Mouse (Mus musculus): Measurements from ENCODE around the gene BC049715. TPM values are rescaled to one million over a fixed set of nuclear protein-coding genes. Genes with fewer than 3 reads are reported as not detected.

BC049715 gene
- polyA plus RNA-seq, 1 experiment from 2014 or later: 2.5 TPM

GRCm38 (mm10) chr6:136828681-136829080, 1.3 kb downstream of the BC049715 start:
- no peak overlapping the region; the same call in 1 of the 2 replicates for H3K9ac ChIP-seq (replicated peaks; ENCODE audit: low read depth, low read length)
- H3K36me3 ChIP-seq (ENCODE audit: control insufficient read depth, insufficient read depth, low read length): peaks cover 18% of the 10 kb centered on the region
- H3K27ac ChIP-seq (ENCODE audit: low read length): peak overlapping the region; percentile 11
- no peaks in the 10 kb centered on the region for H3K27me3 ChIP-seq (ENCODE audit: control insufficient read depth, insufficient read depth, low read length)
- WGBS: 35% methylated on average over 4 of the region's 4 CpGs
- peaks cover 3% of the 10 kb centered on the region; the same call in 1 of the 2 replicates for H3K4me1 ChIP-seq (ENCODE audit: control insufficient read depth, insufficient read depth, low read length)
- H3K9me3 ChIP-seq (ENCODE audit: control insufficient read depth, low read depth, low read length): no peaks in the 10 kb centered on the region
- ATAC-seq (ENCODE audit: insufficient number of reproducible peaks, insufficient read depth, low FRiP score, low read depth): no peak
- H3K4me2 ChIP-seq (replicated peaks; ENCODE audit: low read depth, low read length): peak overlapping the region; percentile 39
- H3K4me3 ChIP-seq (ENCODE audit: low read depth, low read length): peak overlapping the region; percentile 83

- Histone ChIP-seq H3K4me1 (ENCODE audit: control insufficient read depth, insufficient read depth, low read length) (peaks cover 3% of the 10 kb centered on the region; the same call in 1 of the 2 replicates), H3K9ac (replicated peaks; ENCODE audit: low read depth, low read length) (no peak overlapping the region), H3K4me2 (replicated peaks; ENCODE audit: low read depth, low read length) (no peak overlapping the region), H3K27ac (ENCODE audit: low read length) (no peak overlapping the region), H3K27me3 (ENCODE audit: control insufficient read depth, insufficient read depth, low read length) (no peaks in the 10 kb centered on the region), H3K4me3 (ENCODE audit: low read depth, low read length) (no peak overlapping the region), H3K36me3 (ENCODE audit: control insufficient read depth, insufficient read depth, low read length) (no peaks in the 10 kb centered on the region), H3K9me3 (ENCODE audit: control insufficient read depth, low read depth, low read length) (no peaks in the 10 kb centered on the region)
- WGBS: 71% methylated on average over 5 of the region's 5 CpGs
- no peak for ATAC-seq (ENCODE audit: insufficient number of reproducible peaks, insufficient read depth, low FRiP score, low read depth)
These were observed 4.3 kb downstream of the BC049715 start for GRCm38 (mm10) chr6:136831712-136832111.

- Histone ChIP-seq H3K9me3 (ENCODE audit: control insufficient read depth, low read depth, low read length) (no peaks in the 10 kb centered on the region), H3K4me1 (ENCODE audit: control insufficient read depth, insufficient read depth, low read length) (no peaks in the 10 kb centered on the region), H3K27me3 (ENCODE audit: control insufficient read depth, insufficient read depth, low read length) (no peaks in the 10 kb centered on the region), H3K4me3 (ENCODE audit: low read depth, low read length) (no peak within 1 kb of the TSS), H3K4me2 (replicated peaks; ENCODE audit: low read depth, low read length) (no peak within 1 kb of the TSS), H3K9ac (replicated peaks; ENCODE audit: low read depth, low read length) (no peak within 1 kb of the TSS), H3K36me3 (ENCODE audit: control insufficient read depth, insufficient read depth, low read length) (no peaks in the 10 kb centered on the region), H3K27ac (ENCODE audit: low read length) (no peak within 1 kb of the TSS)
- WGBS: 48% methylated on average over 4 of the region's 4 CpGs
- no peak for ATAC-seq (ENCODE audit: insufficient number of reproducible peaks, insufficient read depth, low FRiP score, low read depth)
These were observed 7.9 kb downstream of the BC049715 start, which contains the start of gene Smco3 for GRCm38 (mm10) chr6:136835352-136835751. TSS of gene Smco3 (minus strand) at chr6:136835452.

- Histone ChIP-seq H3K9me3 (ENCODE audit: control insufficient read depth, low read depth, low read length) (no peaks in the 10 kb centered on the region), H3K27ac (ENCODE audit: low read length) (no peak overlapping the region), H3K27me3 (ENCODE audit: control insufficient read depth, insufficient read depth, low read length) (no peaks in the 10 kb centered on the region), H3K4me2 (replicated peaks; ENCODE audit: low read depth, low read length) (no peak overlapping the region), H3K4me1 (ENCODE audit: control insufficient read depth, insufficient read depth, low read length) (no peaks in the 10 kb centered on the region), H3K36me3 (ENCODE audit: control insufficient read depth, insufficient read depth, low read length) (no peaks in the 10 kb centered on the region), H3K9ac (replicated peaks; ENCODE audit: low read depth, low read length) (no peak overlapping the region), H3K4me3 (ENCODE audit: low read depth, low read length) (no peak overlapping the region)
- 80% methylated on average over 3 of the region's 3 CpGs for WGBS
- ATAC-seq (ENCODE audit: insufficient number of reproducible peaks, insufficient read depth, low FRiP score, low read depth): no peak
These were observed 9.9 kb downstream of the BC049715 start for GRCm38 (mm10) chr6:136837323-136837722.

GRCm38 (mm10) chr6:136844903-136845302, 17.5 kb downstream of the BC049715 start:
- no peak overlapping the region for H3K4me2 ChIP-seq (replicated peaks; ENCODE audit: low read depth, low read length)
- WGBS: 64% methylated on average over 2 of the region's 2 CpGs
- H3K27ac ChIP-seq (ENCODE audit: low read length): no peak overlapping the region
- no peak for ATAC-seq (ENCODE audit: insufficient number of reproducible peaks, insufficient read depth, low FRiP score, low read depth)
- H3K4me1 ChIP-seq (ENCODE audit: control insufficient read depth, insufficient read depth, low read length): no peaks in the 10 kb centered on the region
- no peaks in the 10 kb centered on the region for H3K27me3 ChIP-seq (ENCODE audit: control insufficient read depth, insufficient read depth, low read length)
- H3K4me3 ChIP-seq (ENCODE audit: low read depth, low read length): no peak overlapping the region
- no peaks in the 10 kb centered on the region for H3K36me3 ChIP-seq (ENCODE audit: control insufficient read depth, insufficient read depth, low read length)
- H3K9ac ChIP-seq (replicated peaks; ENCODE audit: low read depth, low read length): no peak overlapping the region
- no peaks in the 10 kb centered on the region for H3K9me3 ChIP-seq (ENCODE audit: control insufficient read depth, low read depth, low read length)

GRCm38 (mm10) chr6:136845706-136846480, 18.5 kb downstream of the BC049715 start:
- no peaks in the 10 kb centered on the region for H3K27me3 ChIP-seq (ENCODE audit: control insufficient read depth, insufficient read depth, low read length)
- WGBS: 79% methylated on average over 5 of the region's 5 CpGs
- no peaks in the 10 kb centered on the region for H3K36me3 ChIP-seq (ENCODE audit: control insufficient read depth, insufficient read depth, low read length)
- H3K9me3 ChIP-seq (ENCODE audit: control insufficient read depth, low read depth, low read length): no peaks in the 10 kb centered on the region
- no peak overlapping the region for H3K4me2 ChIP-seq (replicated peaks; ENCODE audit: low read depth, low read length)
- no peak for ATAC-seq (ENCODE audit: insufficient number of reproducible peaks, insufficient read depth, low FRiP score, low read depth)
- H3K9ac ChIP-seq (replicated peaks; ENCODE audit: low read depth, low read length): no peak overlapping the region
- H3K4me1 ChIP-seq (ENCODE audit: control insufficient read depth, insufficient read depth, low read length): no peaks in the 10 kb centered on the region
- no peak overlapping the region for H3K27ac ChIP-seq (ENCODE audit: low read length)
- H3K4me3 ChIP-seq (ENCODE audit: low read depth, low read length): no peak overlapping the region

- Histone ChIP-seq H3K27me3 (ENCODE audit: control insufficient read depth, insufficient read depth, low read length) (no peaks in the 10 kb centered on the region), H3K27ac (ENCODE audit: low read length) (no peak overlapping the region), H3K4me2 (replicated peaks; ENCODE audit: low read depth, low read length) (no peak overlapping the region), H3K9me3 (ENCODE audit: control insufficient read depth, low read depth, low read length) (no peaks in the 10 kb centered on the region), H3K4me1 (ENCODE audit: control insufficient read depth, insufficient read depth, low read length) (no peaks in the 10 kb centered on the region), H3K4me3 (ENCODE audit: low read depth, low read length) (no peak overlapping the region), H3K9ac (replicated peaks; ENCODE audit: low read depth, low read length) (no peak overlapping the region), H3K36me3 (ENCODE audit: control insufficient read depth, insufficient read depth, low read length) (no peaks in the 10 kb centered on the region)
- 87% methylated on average over 3 of the region's 3 CpGs for whole genome bisulfite sequencing
- ATAC-seq (ENCODE audit: insufficient number of reproducible peaks, insufficient read depth, low FRiP score, low read depth): no peak
These were observed 19.8 kb downstream of the BC049715 start for GRCm38 (mm10) chr6:136847267-136847666.

GRCm38 (mm10) chr6:136847790-136848189, 20.4 kb downstream of the BC049715 start:
- WGBS: 26% methylated on average over 2 of the region's 2 CpGs
- Histone ChIP-seq H3K4me2 (replicated peaks; ENCODE audit: low read depth, low read length) (no peak overlapping the region), H3K4me1 (ENCODE audit: control insufficient read depth, insufficient read depth, low read length) (0 out of 2 replicates have a peak, but pooled peaks cover 1% of the 10 kb centered on the region), H3K36me3 (ENCODE audit: control insufficient read depth, insufficient read depth, low read length) (no peaks in the 10 kb centered on the region), H3K9me3 (ENCODE audit: control insufficient read depth, low read depth, low read length) (no peaks in the 10 kb centered on the region), H3K4me3 (ENCODE audit: low read depth, low read length) (no peak overlapping the region), H3K27me3 (ENCODE audit: control insufficient read depth, insufficient read depth, low read length) (no peaks in the 10 kb centered on the region), H3K9ac (replicated peaks; ENCODE audit: low read depth, low read length) (no peak overlapping the region), H3K27ac (ENCODE audit: low read length) (no peak overlapping the region)
- 0 out of 2 replicates have a peak, but pooled peaks have one; percentile 23 for ATAC-seq (ENCODE audit: insufficient number of reproducible peaks, insufficient read depth, low FRiP score, low read depth)
